Mouse (Mus musculus): ENCODE measurements around the gene 4930578G10Rik.
"Not testable (repeated sequence)": the region's sequence is repeated elsewhere in the genome, so short reads cannot be mapped to it uniquely, and the experiment has no call there.

4930578G10Rik gene

DNA sequence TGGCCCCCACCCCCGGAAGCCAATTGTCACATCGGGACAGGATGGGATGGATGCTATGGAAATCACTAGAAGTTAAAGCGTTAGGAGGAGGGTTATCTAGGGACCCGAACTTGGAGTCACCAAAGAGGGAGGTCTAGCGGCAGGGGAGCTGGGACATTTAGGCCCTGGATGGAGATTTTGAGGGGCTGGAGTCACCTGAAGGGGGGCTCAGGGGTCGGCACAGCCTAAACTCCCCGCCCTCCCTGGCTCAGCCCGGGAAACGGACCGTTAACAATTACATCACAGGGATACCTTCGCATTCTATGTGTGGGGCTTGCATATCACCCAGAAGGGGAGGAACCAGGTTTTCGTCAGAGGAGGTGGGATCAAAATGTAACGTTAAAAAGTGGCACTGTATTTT is at the start of gene 4930578G10Rik:
Gene 4930578G10Rik, plus strand, starts transcription at position 301 of the 400 bp plus-strand sequence.
- not testable (repeated sequence) for DNase-seq (ENCODE audit: low spot score in 2 of 2)

DNA sequence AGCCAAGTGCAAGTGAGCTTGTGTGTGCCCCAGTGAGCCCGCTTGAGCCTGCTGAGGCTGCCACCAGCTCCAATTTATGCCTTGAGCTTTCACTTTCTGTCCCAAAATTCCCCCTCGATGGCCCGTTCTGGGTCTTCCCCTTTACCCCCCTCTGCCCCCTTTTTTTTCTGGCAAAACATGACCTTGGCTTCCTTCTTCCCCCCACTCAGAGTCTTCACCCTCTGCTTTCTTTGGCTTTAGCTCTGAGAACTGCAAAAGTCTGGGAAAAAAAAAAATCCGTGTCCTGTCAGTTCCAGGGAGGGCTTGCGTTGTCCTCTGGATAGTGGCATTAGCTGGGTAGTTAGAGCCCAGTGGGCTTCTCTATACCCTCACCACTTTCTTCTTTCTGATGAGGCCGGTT is 21.1 kb downstream of the 4930578G10Rik start, which contains the start of gene Ccl19:
Gene Ccl19, minus strand, starts transcription at position 101 of the 400 bp plus-strand sequence.
- not testable (repeated sequence) for DNase-seq (ENCODE audit: low spot score in 2 of 2)

DNA sequence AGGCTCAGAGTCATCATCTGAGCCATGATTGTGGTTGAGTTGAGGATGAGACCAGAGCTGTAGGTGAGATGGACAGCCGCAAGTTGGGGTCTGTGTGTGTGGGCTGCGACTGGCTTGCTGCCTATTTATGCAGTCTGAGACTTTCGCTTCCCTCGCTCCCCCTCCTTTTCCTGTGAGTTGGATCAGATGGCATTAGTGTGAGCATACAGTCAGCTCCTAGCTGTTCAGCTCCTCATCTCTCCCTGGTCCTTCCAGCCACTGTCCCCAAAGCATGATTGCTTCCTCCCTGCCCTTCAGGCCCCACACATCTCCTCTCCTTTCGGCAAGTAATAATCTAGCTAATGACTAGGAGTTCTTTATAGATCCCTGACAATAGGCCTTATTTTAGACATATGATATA is 38.5 kb downstream of the 4930578G10Rik start, which contains the start of gene Ccl21a:
Gene Ccl21a, minus strand, starts transcription at position 101 of the 400 bp plus-strand sequence.
- not testable (repeated sequence) for DNase-seq (ENCODE audit: low spot score in 2 of 2)

DNA sequence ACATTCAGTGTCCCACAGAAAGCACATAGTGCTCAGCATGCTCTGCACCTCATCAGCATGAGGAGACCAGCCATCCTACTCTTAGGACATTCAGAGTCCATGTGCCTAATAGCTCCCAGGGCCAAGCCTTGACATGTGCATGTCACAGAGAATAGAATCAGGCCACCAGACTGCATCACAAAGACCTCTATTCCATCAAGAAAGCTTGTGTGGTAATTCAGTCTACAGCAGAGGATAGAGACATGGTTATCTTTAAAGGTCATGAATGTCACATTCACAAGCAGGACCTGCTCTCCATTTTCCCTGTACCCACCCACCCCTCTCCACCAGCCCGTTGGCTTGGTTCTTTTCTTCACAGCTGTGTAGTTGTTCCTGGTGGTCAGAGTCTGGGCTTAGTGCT is 118.4 kb downstream of the 4930578G10Rik start, which contains the start of gene Fam205a1:
Gene Fam205a1, minus strand, starts transcription at position 101 of the 400 bp plus-strand sequence.
- DNase-seq (ENCODE audit: low spot score in 2 of 2) = not testable (repeated sequence)

DNA sequence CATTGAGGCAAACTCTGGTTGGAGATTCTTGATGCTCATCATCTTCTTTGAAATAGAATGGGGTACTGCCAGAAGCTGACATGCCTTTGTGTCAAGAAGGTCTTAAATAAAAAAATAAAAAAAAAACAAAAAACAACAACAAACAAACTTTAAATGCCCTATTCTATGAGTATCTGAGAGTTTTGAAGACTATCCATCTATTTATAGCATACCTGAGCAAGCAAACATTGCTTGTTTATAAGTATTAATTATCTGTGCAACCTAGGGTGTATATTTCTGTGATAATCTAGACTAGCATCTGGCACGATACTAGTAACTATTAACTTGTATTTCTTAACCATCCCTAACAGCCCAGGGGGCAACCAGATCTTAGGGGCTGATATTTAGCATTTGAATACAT is 121.3 kb downstream of the 4930578G10Rik start, which contains the start of gene Gm12394:
Gene Gm12394, minus strand, starts transcription at position 101 of the 400 bp plus-strand sequence.
- DNase-seq (ENCODE audit: low spot score in 2 of 2) = not testable (repeated sequence)

DNA sequence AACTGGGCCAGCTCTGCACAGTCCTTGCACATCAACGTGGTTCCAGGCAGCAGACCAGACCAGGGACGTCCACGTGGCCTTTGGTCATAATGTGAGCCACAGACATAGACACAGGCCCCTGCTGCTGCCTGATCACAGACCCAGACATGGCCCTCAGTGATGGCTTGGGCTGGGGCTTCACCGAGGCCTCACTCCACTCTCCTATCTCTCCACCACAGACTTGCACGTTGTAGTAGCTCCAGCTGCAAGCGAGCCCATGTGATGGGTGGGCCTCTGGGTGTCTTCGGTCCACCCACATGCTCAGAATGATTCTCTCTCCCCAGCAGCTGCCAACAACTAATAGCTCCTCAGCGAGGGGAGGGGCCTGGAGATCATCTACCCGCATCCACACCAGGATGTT is 125.1 kb downstream of the 4930578G10Rik start:
- DNase-seq (ENCODE audit: low spot score in 2 of 2) = not testable (repeated sequence)

DNA sequence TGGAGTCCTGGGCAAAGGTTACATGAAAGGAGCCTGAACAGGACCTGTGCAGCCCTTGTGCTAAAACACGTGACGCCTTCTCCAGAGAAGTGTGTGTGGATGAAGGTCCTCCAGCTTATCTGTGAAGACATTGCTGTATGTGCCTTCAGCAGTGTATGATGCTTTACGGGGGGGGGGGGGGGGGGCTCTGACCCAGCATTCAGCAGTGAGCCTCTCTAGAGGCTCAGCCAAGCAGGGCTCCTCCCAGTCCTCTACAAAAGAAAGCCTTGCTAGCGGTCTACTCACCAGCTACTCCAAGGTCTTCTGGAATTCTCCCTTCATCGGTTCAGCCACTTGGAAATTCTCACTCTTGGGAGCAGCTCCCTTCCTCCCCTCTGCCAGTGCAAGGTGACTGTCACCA is 128.1 kb downstream of the 4930578G10Rik start:
- DNase-seq (ENCODE audit: low spot score in 2 of 2) = not testable (repeated sequence)

DNA sequence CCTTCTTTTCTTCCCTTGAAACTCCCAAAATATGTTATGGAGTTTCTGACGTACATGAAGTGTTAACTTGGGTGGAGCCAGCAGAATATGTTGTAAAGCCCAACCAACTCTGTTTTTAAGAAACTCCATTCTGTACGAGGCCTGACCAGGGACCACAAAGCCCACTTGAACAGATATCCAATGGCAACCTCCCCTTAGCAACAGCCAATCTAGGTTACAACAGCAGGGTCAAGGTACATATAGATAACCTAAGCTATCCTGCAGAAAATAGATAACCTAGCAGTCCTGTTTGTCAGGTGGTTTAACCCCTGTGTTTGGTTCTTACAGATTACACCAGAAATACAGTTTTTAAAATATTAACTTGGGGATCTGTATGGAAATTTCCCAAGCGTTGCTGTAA is 132.0 kb downstream of the 4930578G10Rik start:
- DNase-seq (ENCODE audit: low spot score in 2 of 2) = no peak

DNA sequence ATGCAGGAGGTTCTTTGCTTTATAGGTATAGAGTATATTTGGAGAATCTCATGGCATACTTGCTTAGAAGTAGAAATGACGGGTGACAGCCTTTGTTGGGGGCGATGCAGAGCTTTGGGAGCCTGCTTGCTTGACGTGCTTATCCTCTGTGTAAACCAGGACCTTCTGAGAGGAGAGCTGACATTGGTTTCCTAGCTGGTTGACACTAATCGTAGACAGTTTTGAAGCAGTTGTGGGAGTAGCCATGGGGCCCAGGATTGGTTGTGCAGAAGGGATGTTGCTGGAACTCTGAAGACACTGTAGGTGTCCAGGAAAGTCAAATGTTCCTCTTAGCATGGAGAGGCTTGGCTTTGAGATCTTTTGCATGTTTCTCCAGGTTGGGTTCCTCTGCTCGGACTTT is 132.8 kb downstream of the 4930578G10Rik start:
- no peak for DNase-seq (ENCODE audit: low spot score in 2 of 2)

DNA sequence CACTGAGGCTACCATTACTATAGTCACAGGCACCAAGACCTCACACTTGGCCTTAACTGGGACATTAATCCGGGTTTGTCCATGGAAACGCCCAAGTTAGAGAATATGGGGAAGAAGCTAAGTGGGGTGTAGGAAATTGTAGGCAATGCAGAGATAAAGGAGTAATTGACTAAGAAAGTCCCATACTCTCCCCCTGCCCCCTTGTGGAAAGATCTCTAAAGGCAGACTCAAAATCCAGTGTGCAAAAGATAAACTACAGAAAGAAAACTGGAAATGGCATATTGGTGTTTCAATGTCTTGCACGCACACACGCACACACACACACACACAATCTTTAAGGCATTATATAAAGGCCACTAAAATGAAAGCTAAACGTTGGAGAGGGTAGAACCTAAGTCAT is 135.4 kb downstream of the 4930578G10Rik start:
- no peak for DNase-seq (ENCODE audit: low spot score in 2 of 2)

DNA sequence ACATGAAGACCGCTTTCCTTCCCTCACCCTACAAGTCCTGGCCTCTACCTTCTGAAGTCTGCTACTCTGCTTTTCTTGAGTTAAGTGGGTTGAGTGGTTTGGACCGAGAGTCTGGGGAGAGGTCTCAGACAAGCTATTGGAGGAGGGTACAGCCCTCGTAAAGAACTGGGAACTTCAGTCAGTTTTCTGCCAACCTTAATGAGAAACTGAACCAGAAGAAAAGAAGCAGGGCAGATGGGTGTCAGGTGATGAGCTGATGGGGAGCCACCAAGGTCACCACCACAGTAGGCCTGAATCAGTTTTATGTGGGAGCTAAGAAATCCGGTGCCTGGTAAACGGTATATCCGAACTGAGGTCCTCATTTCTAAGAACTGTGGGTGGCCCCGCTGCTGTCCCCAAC is 136.8 kb downstream of the 4930578G10Rik start:
- DNase-seq (ENCODE audit: low spot score in 2 of 2) = no peak

DNA sequence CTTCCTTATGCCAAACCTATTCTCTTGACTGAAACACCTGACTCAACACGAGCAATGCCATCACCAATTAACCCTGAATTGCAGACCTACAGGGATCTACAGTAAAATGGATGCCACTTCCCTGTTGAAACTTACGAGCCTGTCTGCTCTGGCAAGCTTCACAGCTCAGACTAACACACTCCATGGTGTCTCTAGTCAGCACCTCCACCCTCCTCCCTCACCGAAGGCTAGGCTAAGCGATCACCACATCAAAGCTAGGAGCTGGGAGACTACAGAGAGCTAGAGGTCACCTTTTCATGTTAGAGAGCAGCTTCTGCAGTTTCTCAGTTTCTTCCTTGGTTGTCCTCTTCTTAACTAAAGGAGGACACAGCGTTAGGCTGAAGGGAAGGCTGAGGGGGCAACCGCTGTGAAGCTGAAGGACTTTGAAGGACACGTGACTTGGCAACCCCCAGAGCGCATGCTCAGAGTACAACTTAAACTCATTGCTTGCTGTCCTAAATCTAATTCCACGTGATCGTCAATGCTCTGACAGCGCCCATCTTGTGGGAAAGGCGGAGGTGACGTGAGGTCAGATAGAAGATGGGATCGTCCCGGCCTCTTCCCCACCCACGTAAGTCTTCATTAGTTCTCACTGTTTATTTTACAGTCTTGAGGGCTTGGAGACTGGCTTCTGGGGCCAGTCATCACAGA is 137.5 kb downstream of the 4930578G10Rik start:
- no peak for DNase-seq (ENCODE audit: low spot score in 2 of 2)

DNA sequence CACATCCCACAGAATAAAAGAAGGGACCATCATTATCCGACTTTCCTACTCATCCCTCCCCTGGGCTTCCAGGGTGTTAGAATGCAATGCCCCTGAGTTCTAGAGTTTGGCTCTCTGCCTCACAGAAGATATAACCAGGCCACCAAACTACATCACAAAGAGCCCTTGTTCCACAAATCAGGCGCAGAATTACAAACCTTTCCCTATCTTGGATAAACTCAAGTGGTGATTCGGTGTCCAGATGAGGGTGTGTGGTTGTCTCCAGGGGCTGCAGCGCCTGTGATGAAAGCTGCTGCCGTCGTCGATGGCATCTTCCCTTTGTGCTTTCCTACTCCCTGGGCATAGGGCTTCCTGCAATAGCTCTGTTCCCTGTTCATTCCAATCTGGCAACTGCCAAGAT is 138.8 kb downstream of the 4930578G10Rik start, which contains the start of gene Fam205c:
Gene Fam205c, minus strand, starts transcription at position 101 of the 400 bp plus-strand sequence.
- DNase-seq (ENCODE audit: low spot score in 2 of 2) = no peak

DNA sequence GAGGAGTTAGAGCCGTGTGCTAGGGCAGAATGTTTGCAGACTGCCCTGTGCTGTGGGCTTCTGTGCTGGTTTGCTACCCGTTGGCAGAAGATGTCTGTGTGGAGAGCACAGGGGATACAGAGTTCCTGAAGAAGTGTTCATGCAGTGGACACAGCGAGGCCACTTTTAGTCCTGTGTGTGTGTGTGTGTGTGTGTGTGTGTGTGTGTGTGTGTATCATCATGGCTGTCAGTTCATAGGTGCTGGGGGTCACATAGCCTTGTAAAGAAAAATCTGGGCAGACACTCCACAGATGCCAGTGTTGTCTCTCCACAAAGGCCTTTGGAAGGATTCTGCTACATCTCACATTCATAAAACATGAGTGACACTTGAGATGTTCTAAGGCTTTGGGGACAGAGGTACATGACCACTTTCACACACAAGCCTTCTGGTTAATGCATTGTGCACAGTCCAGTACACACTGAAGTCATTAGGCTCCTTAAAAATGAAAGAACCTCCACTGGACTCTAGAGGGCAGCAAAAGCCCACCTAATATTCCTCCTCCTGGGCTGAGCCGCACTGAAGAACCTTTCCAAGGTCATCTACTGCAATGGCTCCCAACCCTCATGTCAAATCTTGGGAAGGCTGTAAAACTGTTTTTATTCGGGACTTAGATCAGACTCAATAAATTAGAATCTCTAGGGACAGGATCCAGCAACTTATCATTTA is 141.4 kb downstream of the 4930578G10Rik start:
- DNase-seq (ENCODE audit: low spot score in 2 of 2) = peak; percentile 45 to 66

DNA sequence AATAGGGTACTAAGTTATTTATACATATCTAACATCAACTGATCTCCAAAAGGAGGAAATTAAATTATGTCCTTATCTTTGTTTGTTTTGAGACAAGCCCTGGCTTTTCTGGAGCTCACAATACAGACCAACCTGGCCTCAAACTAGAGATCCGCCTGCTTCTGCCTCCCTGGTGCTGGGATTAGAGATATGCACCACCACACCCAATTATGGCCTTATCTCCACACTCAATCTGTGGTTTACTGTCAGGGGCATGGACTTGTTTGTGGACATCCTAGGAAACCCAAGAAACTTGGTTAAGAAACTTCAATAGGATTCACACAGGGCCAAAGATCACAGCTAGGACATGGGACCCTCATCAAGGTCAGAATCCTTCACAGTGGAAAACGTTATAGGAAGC is 142.3 kb downstream of the 4930578G10Rik start:
- DNase-seq (ENCODE audit: low spot score in 2 of 2) = no peak

DNA sequence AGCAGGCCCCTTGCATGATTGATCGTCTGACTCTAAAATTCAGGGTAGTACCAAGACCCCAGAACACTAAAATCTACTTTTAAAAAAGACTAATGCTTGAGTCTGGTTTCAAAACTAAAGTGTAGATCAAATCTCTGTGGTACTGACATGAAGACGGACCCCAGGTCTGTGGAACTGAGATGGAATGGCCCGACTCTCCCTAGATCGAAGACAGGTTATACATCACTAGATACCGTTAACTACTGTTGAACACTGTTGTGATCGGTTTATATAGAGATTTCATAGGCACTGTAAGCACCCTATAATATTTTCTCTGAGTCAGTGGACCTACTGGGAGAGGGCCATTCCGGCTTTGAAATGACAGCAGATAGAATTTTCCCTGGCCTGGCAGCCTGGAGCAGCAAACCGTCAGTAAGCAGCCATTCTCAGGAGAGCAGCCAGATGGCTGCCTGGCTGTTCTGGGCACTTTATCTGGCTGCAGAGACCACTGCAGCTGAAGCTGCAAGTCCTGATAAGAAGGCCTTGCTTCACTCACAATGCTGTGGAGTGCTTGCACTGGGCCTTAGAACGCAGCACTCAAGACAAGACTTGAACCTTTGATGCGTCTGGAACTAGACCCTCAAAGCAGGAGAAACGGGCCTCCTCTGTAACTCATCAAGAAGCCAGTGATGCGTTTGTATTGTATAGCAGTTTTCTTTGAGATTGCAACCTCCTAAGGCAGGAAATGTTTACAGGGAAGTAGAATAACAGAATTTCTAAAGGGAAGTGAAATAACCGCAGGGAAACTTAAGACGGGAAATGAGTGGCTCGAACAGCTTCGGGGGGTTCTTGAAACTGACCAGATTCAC is 144.7 kb downstream of the 4930578G10Rik start:
- DNase-seq (ENCODE audit: low spot score in 2 of 2) = no peak

DNA sequence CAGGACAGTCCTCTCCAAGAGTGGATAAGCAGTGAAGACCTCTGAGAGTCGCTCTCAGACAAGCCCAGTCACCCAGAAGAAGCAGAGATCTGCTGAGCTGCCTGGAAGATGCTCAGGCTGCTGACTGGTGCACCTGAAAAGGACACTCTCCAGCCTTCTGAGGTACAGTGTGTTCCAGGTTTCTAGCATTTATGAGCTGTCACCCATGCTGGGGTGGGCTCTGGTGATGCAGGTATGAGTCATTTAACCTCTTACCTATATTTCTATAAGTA is 145.3 kb downstream of the 4930578G10Rik start:
- DNase-seq (ENCODE audit: low spot score in 2 of 2) = no peak

DNA sequence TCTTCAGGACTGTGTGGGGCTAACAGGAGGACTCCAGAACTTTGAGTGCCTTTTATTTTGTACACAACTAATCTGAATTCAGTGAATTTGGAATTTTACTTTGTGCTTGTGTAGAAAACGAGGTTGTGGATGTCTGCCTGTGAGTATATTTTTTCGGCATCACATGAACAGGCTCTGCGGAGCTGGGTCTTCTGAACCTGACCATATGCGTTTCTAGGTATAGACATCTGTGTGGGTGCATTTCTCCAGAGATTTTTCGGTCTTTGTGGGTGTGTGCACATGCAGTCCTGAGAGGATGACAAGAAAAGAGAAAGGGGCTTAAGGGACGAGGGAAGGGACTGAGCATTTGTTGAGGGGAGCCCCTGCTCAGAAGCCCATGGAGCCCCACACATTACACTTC is 151.6 kb downstream of the 4930578G10Rik start:
- DNase-seq (ENCODE audit: low spot score in 2 of 2) = peak; percentile 40 to 79

DNA sequence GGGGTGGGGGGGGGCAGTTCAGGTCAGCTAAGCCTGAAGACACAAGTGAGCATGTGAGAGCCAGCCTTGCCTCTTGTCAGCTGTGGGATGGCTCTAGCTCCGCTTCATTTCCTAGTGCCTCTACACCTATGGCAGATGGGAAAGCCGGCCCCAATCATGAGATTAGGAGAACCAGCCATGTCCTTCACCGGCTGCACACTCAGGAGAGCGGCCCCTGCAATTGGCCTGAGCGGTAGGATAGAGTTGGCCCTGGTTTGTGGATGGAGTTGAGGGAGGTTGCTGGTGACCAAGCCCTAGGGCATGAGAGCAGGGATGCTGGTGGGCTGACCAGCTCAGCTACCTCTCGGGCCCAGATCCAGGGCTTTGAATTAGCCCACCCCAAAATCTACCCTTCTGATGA is 153.5 kb downstream of the 4930578G10Rik start:
- no peak for DNase-seq (ENCODE audit: low spot score in 2 of 2)

DNA sequence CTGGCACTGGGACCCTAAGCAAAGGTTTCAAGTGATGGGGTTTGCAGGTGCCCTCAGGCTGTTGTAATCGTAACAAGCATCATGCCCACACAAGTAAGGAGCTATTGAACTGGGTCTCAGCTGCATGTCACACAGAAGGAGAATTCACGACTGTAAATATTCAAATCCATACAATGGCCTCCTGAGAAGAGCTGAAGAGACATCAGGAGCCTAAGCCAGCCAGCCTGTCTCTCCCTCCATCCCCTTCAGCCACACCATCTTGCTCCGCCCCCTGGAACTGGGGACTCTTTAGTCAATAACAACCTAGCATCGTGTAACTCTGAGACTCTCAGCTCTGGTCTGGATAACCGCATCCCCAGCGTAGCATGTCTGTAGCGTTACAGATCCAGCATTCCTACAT is 155.8 kb downstream of the 4930578G10Rik start:
- DNase-seq (ENCODE audit: low spot score in 2 of 2) = no peak

DNA sequence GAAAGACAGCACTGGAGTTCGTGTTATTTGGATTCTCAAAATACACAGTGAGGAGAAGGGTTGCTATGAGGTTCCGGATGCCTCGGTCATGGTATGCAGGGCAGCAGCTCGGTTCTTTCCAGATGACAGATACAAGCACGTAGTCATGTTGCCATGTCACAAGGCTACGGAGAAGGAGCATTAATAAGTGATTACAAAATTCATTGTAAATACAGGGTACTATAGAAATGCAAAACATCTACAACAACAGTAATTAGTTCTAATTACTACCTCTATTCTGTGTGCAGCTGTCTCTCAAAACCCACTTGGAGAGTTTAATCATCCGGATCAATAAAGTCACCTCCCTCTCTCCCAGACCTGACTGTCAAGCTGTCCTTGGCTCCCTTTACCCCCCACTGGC is 159.8 kb downstream of the 4930578G10Rik start:
- DNase-seq (ENCODE audit: low spot score in 2 of 2) = no peak
